Mouse (Mus musculus): Measurements from ENCODE around the gene Tsfm. TPM values are rescaled to one million over a fixed set of nuclear protein-coding genes. Genes with fewer than 3 reads are reported as not detected.

Gene Tsfm
- total RNA-seq, 2 experiments from 2014 or later, result 28.0 to 29.0 TPM

GRCm38 (mm10) chr10:127042468-127043115, 12.0 kb upstream of the Tsfm start:
- DNase-seq (ENCODE audit: low spot score in 2 of 2), result no peak

GRCm38 (mm10) chr10:127041774-127042338, 11.2 kb upstream of the Tsfm start:
- peak; percentile 87 to 93 for DNase-seq (ENCODE audit: low spot score in 2 of 2)

- DNase-seq (ENCODE audit: low spot score in 2 of 2), result peak in 1 of 2 experiments; percentile 48
Observed at GRCm38 (mm10) chr10:127041274-127041766, 10.7 kb upstream of the Tsfm start, which contains the start of the genes Mettl1 and Eef1akmt3. Gene Mettl1, plus strand, starts transcription at chr10:127041414. Gene Eef1akmt3, minus strand, starts transcription at chr10:127041513.

- peak in 1 of 2 experiments; percentile 46 for DNase-seq (ENCODE audit: low spot score in 2 of 2)
Observed at GRCm38 (mm10) chr10:127040569-127041214, 10.1 kb upstream of the Tsfm start.

GRCm38 (mm10) chr10:127037641-127038040, 7.0 kb upstream of the Tsfm start:
- no peak for DNase-seq (ENCODE audit: low spot score in 2 of 2)

GRCm38 (mm10) chr10:127036273-127036672, 5.6 kb upstream of the Tsfm start:
- no peak for DNase-seq (ENCODE audit: low spot score in 2 of 2)

GRCm38 (mm10) chr10:127033301-127033741, 2.7 kb upstream of the Tsfm start:
- DNase-seq (ENCODE audit: low spot score in 2 of 2), result no peak

GRCm38 (mm10) chr10:127018422-127018821, 12.2 kb downstream of the Tsfm start:
- DNase-seq (ENCODE audit: low spot score in 2 of 2), result no peak

GRCm38 (mm10) chr10:127017071-127017470, 13.6 kb downstream of the Tsfm start:
- DNase-seq (ENCODE audit: low spot score in 2 of 2), result no peak

- no peak for DNase-seq (ENCODE audit: low spot score in 2 of 2)
Observed at GRCm38 (mm10) chr10:127016488-127016887, 14.2 kb downstream of the Tsfm start.

GRCm38 (mm10) chr10:127003806-127004205, 26.8 kb downstream of the Tsfm start:
- DNase-seq (ENCODE audit: low spot score in 2 of 2), result no peak

- no peak for DNase-seq (ENCODE audit: low spot score in 2 of 2)
Observed at GRCm38 (mm10) chr10:127003334-127003733, 27.3 kb downstream of the Tsfm start.

- DNase-seq (ENCODE audit: low spot score in 2 of 2), result no peak
Observed at GRCm38 (mm10) chr10:127002765-127003164, 27.9 kb downstream of the Tsfm start.

GRCm38 (mm10) chr10:127002056-127002455, 28.6 kb downstream of the Tsfm start:
- no peak for DNase-seq (ENCODE audit: low spot score in 2 of 2)

- DNase-seq (ENCODE audit: low spot score in 2 of 2), result no peak
Observed at GRCm38 (mm10) chr10:127001297-127001696, 29.3 kb downstream of the Tsfm start.

- DNase-seq (ENCODE audit: low spot score in 2 of 2), result no peak
Observed at GRCm38 (mm10) chr10:127000529-127000928, 30.1 kb downstream of the Tsfm start, which contains the start of gene Avil. Gene Avil, plus strand, starts transcription at chr10:127000709.

- DNase-seq (ENCODE audit: low spot score in 2 of 2), result no peak
Observed at GRCm38 (mm10) chr10:126997340-126998113, 33.1 kb downstream of the Tsfm start.

GRCm38 (mm10) chr10:126993621-126994020, 37.0 kb downstream of the Tsfm start:
- DNase-seq (ENCODE audit: low spot score in 2 of 2), result no peak

- DNase-seq (ENCODE audit: low spot score in 2 of 2), result no peak
Observed at GRCm38 (mm10) chr10:126991676-126992075, 39.0 kb downstream of the Tsfm start.

GRCm38 (mm10) chr10:126990313-126991056, 40.2 kb downstream of the Tsfm start:
- DNase-seq (ENCODE audit: low spot score in 2 of 2), result peak; percentile 67 to 89

All from layer of hippocampus, adult 18-20 months (tissue).